Mouse (Mus musculus) liver, adult 2 months (tissue): ENCODE measurements around the gene Frem2. TPM values are rescaled to one million over a fixed set of nuclear protein-coding genes. Genes with fewer than 3 reads are reported as not detected.
A peak's percentile ranks its signal among the peaks of the same experiment; 100 is the strongest.

Experiments used
- DNase-seq: peaks from one replicate; pipeline ENCODE4 v3.0.0-alpha.2; 2011; ENCODE audit warnings: low read depth, low spot score; ENCODE audit errors: extremely low read depth
- H3K27ac ChIP-seq: fragments of 200-500 bp; replicated peaks from 2 replicates; pipeline ENCODE4 v1.5.1; 2012; ENCODE audit warnings: low read depth, mild to moderate bottlenecking, control low read depth, inconsistent platforms, low read length; ENCODE audit not compliant: insufficient read depth
- H3K27me3 ChIP-seq: fragments of 200-500 bp; 2 replicates; pipeline ENCODE4 v1.6.1; 2012; ENCODE audit warnings: mild to moderate bottlenecking, moderate library complexity, low read length, inconsistent platforms; ENCODE audit not compliant: control insufficient read depth, insufficient read depth
- H3K36me3 ChIP-seq: fragments of 200-500 bp; 2 replicates; pipeline ENCODE4 v1.6.1; 2012; ENCODE audit warnings: low read length, inconsistent platforms; ENCODE audit not compliant: control insufficient read depth, insufficient read depth
- H3K4me1 ChIP-seq: fragments of 200-500 bp; 2 replicates; pipeline ENCODE4 v1.6.1; 2011; ENCODE audit warnings: low read length; ENCODE audit not compliant: control insufficient read depth, insufficient read depth
- H3K4me3 ChIP-seq: fragments of 200-500 bp; 2 replicates; pipeline ENCODE4 v1.5.1; 2011; ENCODE audit warnings: low read depth, mild to moderate bottlenecking, control low read depth, low read length, moderate library complexity; ENCODE audit not compliant: insufficient read depth
- H3K79me2 ChIP-seq: fragments of 200-500 bp; 2 replicates; pipeline ENCODE4 v1.6.1; 2012; ENCODE audit warnings: inconsistent platforms, mild to moderate bottlenecking, low read length, moderate library complexity; ENCODE audit not compliant: control insufficient read depth, insufficient read depth
- H3K9ac ChIP-seq: fragments of 200-500 bp; 2 replicates; pipeline ENCODE4 v1.6.1; 2012; ENCODE audit warnings: low read depth, mild to moderate bottlenecking, control low read depth, inconsistent platforms, low read length
- CTCF ChIP-seq: fragments of 200-500 bp; IDR thresholded peaks from 2 replicates; pipeline ENCODE4 v1.5.1; 2011; ENCODE audit warnings: low read depth, low read length, control low read depth
- POLR2A ChIP-seq: fragments of 200-500 bp; IDR thresholded peaks from 2 replicates; pipeline ENCODE4 v1.6.1; 2011; ENCODE audit warnings: low read length, control low read depth; ENCODE audit not compliant: insufficient read depth; ENCODE audit errors: extremely low read depth
- WGBS: fragments of 180-500 bp; shearing (Covaris S2); methylation state at CpG from one replicate; pipeline ENCODE4 v1.1.7; 2018; 5-methylcytosine and 5-hydroxymethylcytosine counted together
- polyA plus RNA-seq: library from polyadenylated mRNA; depleted of rRNA; stranded (reverse); fragments of >200 nt; gene quantifications from 2 replicates; pipeline ENCODE4 v1.2.3, GENCODE M21; 2012
- total RNA-seq: library from RNA; depleted of rRNA; stranded (reverse); fragments of >200 nt; gene quantifications from 2 replicates; pipeline ENCODE4 v1.2.3, GENCODE M21; 2014

Gene Frem2
- total and polyA plus RNA-seq, 2 experiments = 0.02 to 0.09 TPM

DNA sequence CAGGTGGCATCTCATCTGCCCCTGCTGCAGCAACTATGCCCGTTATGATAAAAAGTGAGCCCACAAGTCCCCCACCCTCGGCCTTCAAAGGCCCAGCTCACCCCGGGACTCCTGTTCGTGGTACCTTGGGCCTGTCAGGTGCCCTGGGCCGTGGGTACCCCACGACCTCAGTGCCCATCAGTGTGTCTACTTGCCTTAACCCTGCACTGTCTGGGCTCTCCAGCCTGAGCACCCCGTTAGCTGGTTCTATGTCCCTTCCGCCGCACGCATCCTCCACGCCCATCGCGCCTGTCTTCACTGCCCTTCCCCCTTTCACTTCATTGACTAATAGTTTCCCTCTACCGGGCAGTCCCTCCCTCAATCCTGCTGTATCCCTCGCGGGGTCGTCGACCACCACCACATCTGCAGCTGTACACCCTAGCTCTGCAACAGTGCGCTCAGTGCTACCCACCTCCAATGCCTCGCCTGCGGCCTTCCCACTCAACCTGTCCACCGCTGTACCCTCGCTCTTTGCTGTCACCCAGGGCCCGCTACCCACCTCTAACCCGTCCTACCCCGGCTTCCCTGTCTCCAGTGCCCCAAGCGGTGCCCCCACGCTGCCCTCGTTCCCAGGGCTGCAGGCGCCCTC, 178.6 kb downstream of the Frem2 start:
- Histone ChIP-seq H3K36me3 (peaks cover 48% of the 10 kb centered on the region), H3K27me3 (no peaks in the 10 kb centered on the region), H3K79me2 (no peaks in the 10 kb centered on the region), H3K4me1 (no peaks in the 10 kb centered on the region), H3K27ac (no peak overlapping the region), H3K4me3 (no peak overlapping the region), H3K9ac (no peak overlapping the region)
- TF ChIP-seq CTCF (no peak), POLR2A (no peak)
- 97% methylated on average over 30 of the region's 30 CpGs for WGBS
- no peak for DNase-seq

DNA sequence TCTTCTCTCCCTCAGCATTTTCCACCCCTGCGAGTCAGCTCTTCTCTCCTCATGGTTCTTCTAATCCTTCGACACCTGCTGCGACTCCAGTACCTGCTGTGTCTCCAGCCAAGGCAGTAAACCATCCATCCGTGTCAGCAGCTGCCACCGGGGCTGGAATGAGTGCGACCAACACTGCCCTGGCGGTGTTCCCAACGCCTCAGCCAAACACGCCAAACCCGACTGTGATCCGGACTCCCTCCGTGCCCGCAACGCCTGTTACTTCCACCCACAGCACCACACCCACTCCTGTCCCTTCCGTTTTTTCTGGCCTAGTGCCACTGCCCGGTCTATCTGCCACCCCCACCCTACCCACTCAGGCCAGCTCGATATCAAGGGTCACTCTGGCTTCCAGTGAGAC, 179.7 kb downstream of the Frem2 start:
- TF ChIP-seq CTCF = no peak
- no peak for TF ChIP-seq POLR2A
- no peak for DNase-seq
- H3K27me3 ChIP-seq = no peaks in the 10 kb centered on the region
- H3K27ac ChIP-seq = no peak overlapping the region
- H3K4me3 ChIP-seq = no peak overlapping the region
- H3K36me3 ChIP-seq = peaks cover 57% of the 10 kb centered on the region
- H3K9ac ChIP-seq = no peak overlapping the region
- WGBS = 76% methylated on average over 17 of the region's 17 CpGs
- no peaks in the 10 kb centered on the region for H3K4me1 ChIP-seq
- no peaks in the 10 kb centered on the region for H3K79me2 ChIP-seq

DNA sequence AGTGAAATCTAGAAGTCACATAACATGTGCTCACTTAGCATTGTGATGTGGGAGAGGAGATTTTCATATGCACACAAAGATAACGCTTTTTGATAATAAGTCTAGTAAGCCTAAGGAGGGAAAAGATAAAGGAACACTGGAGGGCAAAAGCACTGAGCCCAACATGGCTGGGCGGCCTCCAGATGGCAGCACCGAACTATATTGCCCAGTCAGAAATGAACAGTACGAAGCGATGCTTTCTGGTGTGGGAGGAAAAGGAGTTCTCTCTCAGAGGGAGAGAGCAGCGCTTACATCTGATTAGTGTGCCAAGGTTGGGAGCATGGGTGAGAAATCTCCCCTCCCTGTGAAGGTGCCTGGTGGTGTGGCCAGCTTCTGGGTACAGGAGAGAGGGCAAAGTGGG, 181.3 kb downstream of the Frem2 start:
- H3K79me2 ChIP-seq = no peaks in the 10 kb centered on the region
- TF ChIP-seq POLR2A = no peak
- TF ChIP-seq CTCF = peak; percentile 76
- DNase-seq = no peak
- H3K4me3 ChIP-seq = no peak overlapping the region
- H3K27me3 ChIP-seq = no peaks in the 10 kb centered on the region
- H3K27ac ChIP-seq = no peak overlapping the region
- H3K9ac ChIP-seq = no peak overlapping the region
- 62% methylated on average over 6 of the region's 6 CpGs for WGBS
- H3K36me3 ChIP-seq = peaks cover 71% of the 10 kb centered on the region
- H3K4me1 ChIP-seq = no peaks in the 10 kb centered on the region

DNA sequence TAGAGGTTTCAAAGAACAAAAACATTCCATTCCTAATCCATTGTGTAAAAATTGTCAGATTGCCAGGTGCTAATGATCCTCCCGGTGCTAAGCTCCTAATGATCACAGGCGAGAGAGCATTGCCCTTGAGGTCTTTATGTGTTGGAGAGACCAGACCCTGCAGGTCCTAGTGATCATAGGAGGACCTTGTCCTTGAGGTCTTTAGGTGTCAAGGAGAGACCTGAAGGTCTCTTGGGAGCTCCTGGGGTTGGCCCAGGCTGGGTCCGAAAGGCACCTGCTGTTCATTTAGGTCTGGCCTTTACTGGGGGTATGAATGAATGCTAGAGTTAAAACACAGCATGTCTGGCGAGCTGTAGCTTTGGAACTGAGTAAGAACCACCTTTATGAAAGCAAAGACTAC, 183.0 kb downstream of the Frem2 start:
- WGBS = 80% methylated on average over 4 of the region's 4 CpGs
- TF ChIP-seq POLR2A = no peak
- no peak for TF ChIP-seq CTCF
- Histone ChIP-seq H3K9ac (no peak overlapping the region), H3K4me3 (no peak overlapping the region), H3K27ac (no peak overlapping the region), H3K79me2 (no peaks in the 10 kb centered on the region; the same call in 1 of the 2 replicates), H3K4me1 (peaks cover 4% of the 10 kb centered on the region), H3K36me3 (peaks cover 63% of the 10 kb centered on the region), H3K27me3 (no peaks in the 10 kb centered on the region)
- no peak for DNase-seq

DNA sequence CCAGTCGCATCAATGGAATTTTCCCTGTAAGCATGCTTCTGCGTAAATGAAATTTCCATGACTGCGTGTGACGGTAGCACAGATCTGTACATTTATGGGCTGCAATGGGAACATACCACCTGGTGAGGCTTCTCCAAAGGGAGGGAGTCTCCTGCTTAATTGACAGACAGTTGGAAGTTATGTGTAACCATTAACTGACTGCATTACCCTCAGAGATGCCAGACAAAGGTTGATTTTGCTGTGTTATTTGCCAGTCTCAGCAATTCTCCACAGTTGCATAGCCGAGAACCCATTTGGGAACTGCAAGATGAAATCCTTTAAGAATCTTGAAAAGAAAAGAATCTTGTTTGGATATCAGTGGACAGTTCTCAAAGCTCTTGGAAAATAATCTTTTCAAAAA, 185.1 kb downstream of the Frem2 start:
- DNase-seq = no peak
- TF ChIP-seq CTCF = no peak
- TF ChIP-seq POLR2A = no peak
- H3K4me1 ChIP-seq = peaks cover 15% of the 10 kb centered on the region
- H3K36me3 ChIP-seq = peaks cover 55% of the 10 kb centered on the region
- no peak overlapping the region for H3K9ac ChIP-seq
- 96% methylated on average over 5 of the region's 5 CpGs for WGBS
- no peak overlapping the region for H3K27ac ChIP-seq
- peaks cover 3% of the 10 kb centered on the region; the same call in 1 of the 2 replicates for H3K79me2 ChIP-seq
- no peaks in the 10 kb centered on the region for H3K27me3 ChIP-seq
- no peak overlapping the region for H3K4me3 ChIP-seq

DNA sequence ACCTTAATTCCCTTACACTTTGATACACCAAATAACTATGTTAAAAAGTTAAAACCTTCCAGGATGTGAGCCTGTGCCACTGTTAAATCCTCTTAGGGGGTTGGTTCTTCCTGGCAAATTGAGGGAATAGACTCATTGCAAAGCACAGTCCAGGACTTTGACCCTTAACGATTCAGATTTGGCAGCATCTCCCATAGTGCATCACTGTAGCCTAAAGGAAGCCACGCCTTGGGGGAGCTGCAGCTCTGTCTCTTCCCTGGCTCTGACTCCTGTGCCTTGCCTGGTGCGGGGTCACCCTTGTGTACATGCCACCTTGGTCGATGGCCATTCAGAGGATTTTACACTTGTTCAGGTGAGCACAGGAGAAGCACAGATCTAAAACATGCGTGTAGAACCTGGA, 187.5 kb downstream of the Frem2 start:
- Histone ChIP-seq H3K27ac (no peak overlapping the region), H3K9ac (no peak overlapping the region), H3K79me2 (peaks cover 16% of the 10 kb centered on the region; the same call in 1 of the 2 replicates), H3K27me3 (no peaks in the 10 kb centered on the region), H3K4me1 (peaks cover 23% of the 10 kb centered on the region), H3K4me3 (no peak overlapping the region), H3K36me3 (peaks cover 36% of the 10 kb centered on the region)
- 21% methylated on average over 5 of the region's 5 CpGs for WGBS
- peak; percentile 94 for DNase-seq
- TF ChIP-seq POLR2A = no peak
- TF ChIP-seq CTCF = no peak
